Mouse (Mus musculus) spleen, postnatal 36 days (tissue): Measurements from ENCODE around the gene Adamts4.
"Not testable (repeated sequence)": the region's sequence is repeated elsewhere in the genome, so short reads cannot be mapped to it uniquely, and the experiment has no call there.

Source experiments
- DNase-seq, 2 experiments: peaks; one replicate each; pipeline ENCODE4 v3.0.0; 2022; ENCODE audit warnings: low spot score in 2 of 2, mixed read lengths in 1 of 2

The Adamts4 gene

DNA sequence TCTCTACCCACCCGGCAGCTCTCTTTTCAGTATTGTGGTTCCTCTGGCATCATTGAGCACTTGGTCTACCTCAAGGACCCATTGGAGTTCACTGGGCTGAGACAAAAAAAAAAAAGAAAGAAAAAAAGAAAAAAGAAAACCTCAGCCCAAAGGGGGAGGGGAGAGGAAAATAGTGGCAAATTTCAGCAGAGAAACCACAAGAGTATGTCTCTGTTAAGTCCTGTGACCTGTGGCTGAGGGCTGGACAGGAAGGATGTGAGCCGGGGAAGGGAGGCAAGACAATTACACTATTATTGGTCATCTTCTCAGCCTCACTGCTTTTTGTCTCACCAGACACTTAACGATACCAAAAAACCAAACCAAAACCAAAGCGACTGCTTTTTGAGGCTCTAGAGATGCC is 18.4 kb upstream of the Adamts4 start:
- no peak for DNase-seq

DNA sequence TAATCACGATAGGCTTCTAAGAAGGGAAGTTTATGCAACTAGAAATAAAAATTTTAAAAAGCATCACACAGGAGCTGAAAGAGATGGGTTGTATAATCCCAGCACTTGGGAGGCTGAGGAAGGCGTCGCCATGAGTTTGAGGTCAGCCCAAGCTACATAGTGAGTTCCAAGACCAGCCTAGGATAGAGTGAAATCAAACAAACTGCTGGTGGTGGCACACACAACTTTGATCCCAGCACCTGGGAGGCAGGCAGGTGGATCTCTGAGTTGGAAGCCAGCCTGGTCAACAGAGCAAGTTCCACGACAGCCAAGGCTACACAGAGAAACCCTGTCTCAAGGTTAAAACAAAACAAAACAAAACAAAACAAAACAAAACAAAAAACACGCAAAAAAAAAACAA is 17.9 kb upstream of the Adamts4 start:
- DNase-seq: no peak

GRCm38 (mm10) chr1:171232800-171233730 is 17.2 kb upstream of the Adamts4 start:
- no peak for DNase-seq

DNA sequence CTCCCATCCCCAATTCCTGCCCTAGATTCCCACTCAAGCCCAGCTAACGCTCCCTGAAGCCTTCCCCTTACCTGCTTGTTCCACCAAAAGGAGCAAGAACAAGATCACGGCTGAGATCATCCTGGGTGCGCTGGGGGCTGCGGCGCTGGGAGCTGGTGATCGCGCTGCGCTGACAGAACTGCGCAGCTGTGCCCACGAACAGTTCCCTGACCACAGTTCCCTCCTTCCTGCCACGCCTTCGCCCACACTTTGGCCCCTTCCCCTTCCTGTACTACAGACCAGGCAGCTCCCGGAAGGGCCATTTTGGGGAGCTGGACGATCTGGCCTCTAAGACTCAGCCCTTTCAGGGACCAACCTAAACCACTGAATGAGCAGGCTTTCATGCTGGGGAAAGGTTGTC is 16.1 kb upstream of the Adamts4 start, which contains the start of gene Fcer1g:
TSS of gene Fcer1g (minus strand) at position 240 of the 400 bp plus-strand sequence.
- peak; percentile 41 to 44 for DNase-seq

- DNase-seq: no peak
Observed at GRCm38 (mm10) chr1:171234538-171234937, 15.7 kb upstream of the Adamts4 start.

- DNase-seq: no peak
Observed at GRCm38 (mm10) chr1:171235791-171236190, 14.4 kb upstream of the Adamts4 start.

DNA sequence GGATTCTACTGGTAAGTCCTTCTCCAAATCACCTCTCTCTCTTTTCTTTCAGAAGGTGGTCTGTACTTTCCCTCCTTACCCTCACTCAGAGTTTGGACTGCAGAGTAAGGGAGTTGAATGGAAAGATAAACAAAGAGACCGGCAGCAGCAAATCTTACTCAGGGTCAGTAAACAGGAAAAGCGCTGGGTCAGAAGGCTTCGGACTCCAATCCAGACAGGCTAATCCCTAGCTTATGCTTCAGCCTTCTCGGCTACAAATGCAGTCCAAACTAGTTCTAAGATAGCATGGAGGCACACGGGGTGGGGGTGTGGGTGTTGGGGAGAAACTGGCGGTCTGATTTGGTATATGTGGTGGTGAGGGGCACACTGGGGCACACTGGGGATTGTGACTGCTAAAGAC is 12.8 kb upstream of the Adamts4 start:
- DNase-seq: no peak

- DNase-seq: peak; percentile 41 to 48
Observed at GRCm38 (mm10) chr1:171238463-171238862, 11.8 kb upstream of the Adamts4 start.

- DNase-seq: no peak
Observed at GRCm38 (mm10) chr1:171239992-171240744, 10.1 kb upstream of the Adamts4 start.

DNA sequence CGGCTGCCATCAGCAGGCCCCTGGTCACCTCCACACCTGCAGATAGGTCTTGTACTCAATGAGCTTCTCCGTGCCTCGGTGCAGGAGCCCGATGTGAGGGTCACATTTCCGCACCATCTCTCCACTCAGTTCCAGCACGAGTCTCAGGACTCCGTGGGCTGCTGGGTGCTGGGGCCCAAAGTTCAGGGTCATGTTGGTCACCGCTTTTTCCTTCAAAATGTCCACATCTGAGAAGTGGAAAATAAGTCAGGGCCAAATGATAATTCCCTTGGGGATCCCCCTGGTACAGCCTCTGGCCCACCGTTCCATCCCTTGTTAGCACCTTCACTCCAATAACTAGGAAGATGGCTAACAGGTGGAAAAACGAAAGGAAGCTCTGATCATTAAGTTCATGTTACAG is 9.3 kb upstream of the Adamts4 start:
- DNase-seq: no peak

GRCm38 (mm10) chr1:171241952-171242351 is 8.3 kb upstream of the Adamts4 start:
- not testable (repeated sequence) for DNase-seq

DNA sequence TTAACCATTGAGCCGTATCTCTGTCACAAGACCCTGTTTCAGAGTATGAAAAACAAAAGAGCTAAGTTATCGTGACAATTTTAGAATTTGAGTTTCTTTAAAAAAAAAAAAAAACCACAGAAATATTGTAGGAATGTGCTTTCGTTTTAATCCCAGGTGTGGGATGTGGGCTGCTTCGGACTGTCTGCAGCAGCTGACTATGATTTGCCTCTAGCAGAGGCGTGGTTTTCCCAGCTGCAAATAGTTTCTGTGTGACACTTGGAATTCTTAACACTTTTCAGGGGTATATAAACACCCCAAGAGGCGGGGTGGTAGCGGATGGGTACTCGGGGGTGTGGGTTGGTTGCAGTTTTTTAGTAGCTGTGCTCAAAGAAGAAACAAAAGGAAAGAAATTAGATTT is 4.9 kb upstream of the Adamts4 start:
- no peak for DNase-seq

GRCm38 (mm10) chr1:171246709-171247452 is 3.3 kb upstream of the Adamts4 start:
- DNase-seq: peak; percentile 96 to 97

GRCm38 (mm10) chr1:171247453-171247841 is 2.8 kb upstream of the Adamts4 start:
- DNase-seq: no peak

GRCm38 (mm10) chr1:171247916-171248315 is 2.3 kb upstream of the Adamts4 start:
- DNase-seq: no peak

GRCm38 (mm10) chr1:171248386-171249226 is 1.6 kb upstream of the Adamts4 start:
- no peak for DNase-seq

DNA sequence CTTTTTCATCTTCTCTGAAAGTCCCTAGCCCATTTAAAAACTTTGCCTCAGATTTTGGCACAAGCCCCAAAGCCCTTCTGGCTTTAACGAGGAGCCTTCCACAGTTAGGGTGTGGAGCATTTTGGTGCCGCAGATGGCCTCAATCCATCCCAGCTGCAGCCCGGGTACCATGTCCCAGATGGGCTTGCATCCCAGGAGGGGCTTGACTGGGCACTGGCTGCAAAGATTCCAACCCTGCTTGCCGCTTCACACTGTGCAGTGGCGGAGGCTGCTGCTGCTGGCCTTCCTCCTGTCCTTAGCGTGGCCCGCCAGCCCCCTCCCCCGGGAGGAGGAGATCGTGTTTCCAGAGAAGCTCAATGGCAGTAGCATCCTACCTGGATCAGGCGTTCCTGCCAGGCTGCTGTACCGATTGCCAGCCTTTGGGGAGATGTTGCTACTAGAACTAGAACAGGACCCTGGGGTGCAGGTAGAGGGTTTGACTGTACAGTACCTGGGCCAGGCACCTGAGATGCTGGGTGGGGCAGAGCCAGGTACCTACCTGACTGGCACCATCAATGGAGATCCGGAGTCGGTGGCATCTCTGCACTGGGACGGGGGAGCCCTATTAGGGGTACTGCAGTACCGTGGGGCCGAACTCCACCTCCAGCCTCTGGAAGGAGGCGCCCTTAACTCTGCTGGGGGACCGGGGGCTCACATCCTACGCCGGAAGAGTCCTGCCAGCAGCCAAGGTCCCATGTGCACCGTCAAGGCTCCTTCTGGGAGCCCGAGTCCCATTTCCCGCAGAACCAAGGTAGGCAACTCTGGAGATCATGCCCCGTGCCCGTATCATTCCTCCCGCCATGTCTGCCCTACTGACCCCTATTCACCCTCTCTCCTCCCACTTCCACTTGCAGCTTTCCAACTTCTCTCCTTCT is 716 bp downstream of the Adamts4 start, which contains the start of gene Ndufs2:
TSS of gene Ndufs2 (minus strand) at position 709 of the 914 bp plus-strand sequence.
- DNase-seq: no peak

GRCm38 (mm10) chr1:171251594-171252324 is 1.5 kb downstream of the Adamts4 start:
- DNase-seq: no peak

DNA sequence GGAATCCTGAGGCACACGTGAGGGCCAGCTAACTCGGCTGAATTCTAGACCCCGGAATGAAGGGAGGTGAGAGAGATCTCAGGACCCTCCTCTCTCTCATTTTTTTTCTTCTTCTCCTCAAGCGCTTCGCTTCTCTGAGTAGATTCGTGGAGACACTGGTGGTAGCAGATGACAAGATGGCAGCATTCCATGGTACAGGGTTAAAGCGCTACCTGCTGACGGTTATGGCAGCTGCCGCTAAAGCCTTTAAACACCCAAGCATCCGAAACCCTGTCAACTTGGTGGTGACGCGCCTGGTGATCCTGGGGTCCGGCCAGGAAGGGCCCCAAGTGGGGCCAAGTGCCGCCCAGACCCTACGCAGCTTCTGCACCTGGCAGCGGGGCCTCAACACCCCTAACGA is 2.2 kb downstream of the Adamts4 start:
- DNase-seq: no peak
